Mouse (Mus musculus) heart, postnatal 25 days (tissue): ENCODE measurements around the gene Tfb1m. TPM values are rescaled to one million over a fixed set of nuclear protein-coding genes. Genes with fewer than 3 reads are reported as not detected.

Experiments
- DNase-seq: peaks from one replicate; pipeline ENCODE4 v3.0.0; 2022; ENCODE audit warnings: low spot score
- intact Hi-C: fragments of 180-260 bp; cut with DNase I; formaldehyde crosslinking; loops from one replicate; pipeline ENCODE4 v1.15.1; 2025
- total RNA-seq, 2 experiments: library from RNA; stranded (reverse); gene quantifications; 2 replicates each; pipeline ENCODE4 v1.2.3; 2021

Gene Tfb1m
- total RNA-seq, 2 experiments from 2014 or later, result 9.9 to 11.7 TPM

DNA sequence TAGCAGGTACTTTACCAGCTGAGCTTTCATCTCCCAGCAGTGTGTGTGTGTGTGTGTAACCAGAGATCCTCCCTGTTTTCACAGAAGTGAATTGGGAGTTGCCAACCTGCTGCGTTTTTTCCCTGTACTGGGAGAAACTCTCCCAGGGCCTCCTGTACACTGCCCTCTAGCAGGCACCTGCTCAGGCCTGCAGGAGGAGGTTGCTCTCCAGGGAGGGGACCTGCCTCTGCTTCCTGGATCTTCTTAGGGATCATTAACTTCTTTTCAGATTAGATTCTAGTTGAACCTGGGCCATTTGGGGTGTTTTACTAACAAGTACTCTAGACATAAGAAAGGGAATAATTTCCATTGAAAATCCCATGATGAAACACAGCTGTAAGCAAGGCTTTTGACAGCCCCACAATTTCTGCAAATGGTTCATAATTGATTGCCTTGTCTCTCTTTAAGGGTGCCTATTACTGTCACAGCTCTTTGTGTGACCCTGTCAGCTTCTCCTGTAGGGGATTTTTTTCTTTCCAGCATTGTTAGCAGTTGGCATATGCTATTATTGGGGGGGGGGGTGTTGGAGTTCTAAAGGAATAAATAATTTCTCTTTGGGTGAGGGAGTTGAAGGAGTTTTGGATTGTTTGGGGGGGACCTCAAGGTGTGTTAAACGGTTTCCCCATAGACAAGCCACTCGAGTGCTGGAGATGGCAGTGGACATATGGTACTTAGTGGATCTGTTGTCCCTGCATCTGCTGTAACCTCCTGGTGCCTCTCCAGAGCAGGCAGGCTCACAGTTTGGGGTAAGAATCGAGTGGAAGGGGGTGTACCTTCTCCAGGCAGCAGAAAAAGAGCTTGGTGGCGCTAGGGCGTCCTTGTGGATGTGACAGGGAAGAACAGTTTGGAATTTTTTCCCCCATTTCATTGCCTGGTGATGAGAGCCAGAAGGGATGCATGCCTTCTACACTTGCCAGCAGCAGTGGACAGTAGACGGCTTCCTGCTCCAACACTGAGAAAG lies 75.7 kb downstream of the Tfb1m start:
- intact Hi-C loops, result no loop called here

DNA sequence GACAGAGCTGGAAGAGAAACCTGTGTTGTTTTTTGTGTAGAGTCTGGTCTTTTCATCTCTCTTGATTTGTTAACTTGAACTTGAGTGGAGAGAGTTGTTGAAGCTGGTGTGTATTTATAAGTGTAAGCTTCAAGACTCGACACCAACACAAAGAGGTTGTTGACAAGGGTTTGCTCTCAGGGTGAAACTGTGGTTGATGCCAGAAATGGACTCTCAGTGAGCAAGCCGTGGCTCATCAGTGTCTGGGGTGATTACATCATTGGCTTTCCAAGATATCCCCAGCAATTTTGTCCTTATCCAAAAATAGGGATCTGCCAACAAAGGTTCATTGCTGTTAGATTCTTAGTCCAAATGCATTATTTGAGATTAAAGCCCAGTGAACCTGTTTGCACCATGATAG lies 81.0 kb downstream of the Tfb1m start:
- no peak for DNase-seq
- intact Hi-C loops, result no loop called here

More for the DNA sequence above, 75.7 kb downstream of the Tfb1m start:
- no peak for DNase-seq

DNA sequence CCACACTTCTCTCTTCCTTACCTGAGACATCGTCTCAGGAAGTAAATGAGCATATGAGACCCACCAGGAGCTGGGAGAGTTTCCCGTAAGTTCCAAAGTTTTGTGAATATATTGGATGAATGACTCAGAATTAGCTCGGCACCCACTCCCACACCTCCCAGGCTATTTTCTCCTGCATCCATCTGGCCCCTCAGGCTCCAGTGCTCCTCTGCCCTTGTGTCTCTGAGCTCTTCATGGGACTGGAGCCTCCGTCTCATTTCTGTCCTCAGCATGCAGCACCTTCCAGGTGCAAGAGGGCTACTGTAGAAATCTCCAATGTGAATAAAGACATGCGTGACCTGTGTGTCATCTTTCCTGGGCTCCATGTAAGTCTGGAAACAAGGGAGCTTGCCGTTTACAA lies 85.6 kb downstream of the Tfb1m start:
- DNase-seq, result no peak
- intact Hi-C loops, result no loop called here

Other genes with a start within 250 kb of the Tfb1m start
- gene Tiam2, start 231.2 kb downstream of the Tfb1m start, total RNA-seq, result 1 to 10 TPM; 2.0 to 2.3 TPM
- gene Cldn20, start 25.2 kb downstream of the Tfb1m start, total RNA-seq, result not detected
- not detected for gene Nox3, start 138.5 kb upstream of the Tfb1m start, total RNA-seq